Mouse (Mus musculus) heart, postnatal 10 days (tissue): ENCODE data around the gene Inpp5a. TPM values are rescaled to one million over a fixed set of nuclear protein-coding genes. Genes with fewer than 3 reads are reported as not detected.
A peak's percentile ranks its signal among the peaks of the same experiment; 100 is the strongest.

Experiments
- DNase-seq, 2 experiments: peaks; one replicate each; pipeline ENCODE4 v3.0.0; 2021
- intact Hi-C: fragments of 180-260 bp; cut with DNase I; formaldehyde crosslinking; loops from one replicate; pipeline ENCODE4 v1.15.1; 2025
- total RNA-seq, 2 experiments: library from RNA; stranded (reverse); gene quantifications; 2 replicates each; pipeline ENCODE4 v1.2.3; 2021

Inpp5a gene
- total RNA-seq, 2 experiments from 2014 or later: 185 to 197 TPM

DNA sequence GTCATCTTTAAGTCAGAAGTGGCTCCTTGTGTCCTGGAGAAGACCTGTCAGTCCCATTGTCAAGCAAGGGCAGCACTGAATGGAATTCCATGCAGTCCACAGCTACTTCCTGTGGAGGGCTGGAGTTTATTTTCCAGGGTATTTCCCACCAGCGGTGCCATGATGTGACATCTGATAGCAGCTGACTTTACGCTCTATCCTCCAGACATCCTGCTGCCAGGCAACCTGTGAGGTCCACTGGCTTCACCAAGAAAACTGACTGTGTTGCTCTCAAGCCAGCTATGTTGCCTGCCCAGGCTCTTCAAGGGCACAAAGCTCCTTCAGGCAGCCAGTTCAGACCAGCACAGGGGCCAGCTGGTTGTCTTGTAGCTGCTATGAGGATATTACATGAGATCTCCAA is 79.5 kb downstream of the Inpp5a start:
- peak; percentile 34 to 42 for DNase-seq
- intact Hi-C loops: loop anchor here (2.0 kb wide), 1 partner anchor 78 kb away; no protein-coding TSS in a partner anchor

DNA sequence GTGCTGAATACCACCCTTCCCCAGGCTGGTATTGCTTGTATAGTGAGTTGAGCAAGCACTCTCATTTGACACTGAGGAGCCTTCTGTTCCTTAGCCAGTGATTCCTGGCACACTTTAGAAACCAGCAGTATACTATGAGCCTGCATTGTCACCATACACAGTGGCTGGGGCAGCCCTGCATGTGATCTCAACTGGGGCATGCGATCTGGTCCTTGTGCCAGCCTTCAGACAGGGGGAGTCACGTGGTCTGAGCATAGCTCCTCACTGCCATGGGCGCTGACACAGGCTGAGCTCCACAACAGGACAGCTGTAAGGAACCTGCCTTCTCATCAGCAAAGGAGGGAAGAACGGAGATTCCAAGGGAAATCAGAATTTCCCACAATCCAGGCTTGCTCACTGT is 80.5 kb downstream of the Inpp5a start:
- peak; percentile 28 to 63 for DNase-seq
- intact Hi-C loops: loop anchor here (2.0 kb wide), 1 partner anchor 79 kb away; no protein-coding TSS in a partner anchor

DNA sequence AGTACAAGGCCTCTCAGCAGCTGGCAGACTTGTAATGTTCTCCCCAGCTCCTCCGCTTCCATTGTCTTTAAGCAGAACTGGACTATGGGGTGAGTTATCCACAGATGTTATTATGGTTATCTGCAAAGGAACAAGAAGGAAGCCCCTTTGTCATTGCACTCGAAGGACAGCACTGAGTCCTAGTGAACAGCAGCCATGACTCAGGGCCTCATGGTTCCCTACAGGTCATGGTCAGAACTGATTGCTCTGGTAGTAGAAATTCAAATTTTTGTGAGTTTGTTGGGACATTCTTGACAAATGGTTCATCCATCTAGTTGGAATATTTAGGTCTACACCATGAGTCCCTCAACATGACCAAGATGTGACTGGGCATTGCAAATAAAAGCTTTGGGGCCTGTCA is 81.6 kb downstream of the Inpp5a start:
- DNase-seq: no peak
- intact Hi-C loops: loop anchor here (5.0 kb wide), 1 partner anchor 263 kb away; no protein-coding TSS in a partner anchor

DNA sequence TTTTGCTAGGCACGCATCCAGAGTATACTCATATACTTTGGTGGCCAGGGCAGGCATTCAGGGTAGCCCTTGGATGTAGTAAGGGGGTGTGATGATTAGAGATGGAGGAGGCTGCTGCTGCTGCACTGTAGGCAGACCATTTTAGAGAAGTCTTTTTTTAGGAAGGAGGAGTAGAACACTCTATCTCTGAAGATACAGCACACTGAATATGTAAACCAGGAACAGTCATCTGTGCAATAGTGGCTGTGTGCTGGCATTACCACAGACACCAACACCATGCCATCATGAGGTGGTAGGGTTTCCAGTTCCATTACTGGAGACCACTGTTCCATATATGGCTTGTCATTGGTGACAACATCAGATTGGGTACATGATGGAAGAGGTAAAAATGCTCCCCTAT is 83.1 kb downstream of the Inpp5a start:
- DNase-seq: no peak
- intact Hi-C loops: loop anchor here (5.0 kb wide), 1 partner anchor 265 kb away; no protein-coding TSS in a partner anchor

DNA sequence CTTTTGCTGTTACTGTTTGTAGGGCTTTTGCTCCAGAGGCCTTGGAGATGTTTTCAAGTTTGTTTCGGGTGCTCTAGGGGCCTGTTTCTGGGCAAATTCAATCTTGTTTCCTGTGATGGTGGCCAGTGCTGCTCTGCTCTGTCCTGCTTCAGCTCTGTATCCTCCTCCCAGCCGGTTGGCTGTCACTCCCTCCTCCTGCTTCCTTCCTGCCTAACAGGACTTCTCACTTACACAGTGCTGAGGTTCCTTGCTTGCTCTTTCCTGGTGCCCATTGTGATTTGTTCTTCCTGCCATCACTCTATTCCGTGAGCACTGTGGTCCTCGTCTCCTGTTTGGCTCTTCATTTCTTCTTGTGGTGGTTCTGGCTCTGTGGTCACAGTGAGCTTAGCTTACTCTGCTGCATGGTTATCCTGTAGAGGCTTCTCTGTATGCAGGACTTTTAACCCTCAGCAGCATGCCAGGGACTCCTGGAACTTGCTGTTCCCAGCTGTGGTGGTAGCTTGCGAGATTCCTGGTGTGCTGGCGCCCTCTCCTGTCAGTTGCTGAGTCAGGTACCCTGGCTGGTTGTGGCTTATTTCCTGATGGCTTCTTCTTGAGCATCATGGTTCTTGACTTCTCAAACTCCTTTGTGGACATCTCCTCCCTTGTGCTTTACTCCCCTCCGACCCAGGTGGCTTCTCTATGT is 84.1 kb downstream of the Inpp5a start:
- DNase-seq: peak; percentile 92 to 93
- intact Hi-C loops: loop anchor here (1.0 to 5.0 kb wide), 3 partner anchors 83 to 266 kb away; no protein-coding TSS in a partner anchor

DNA sequence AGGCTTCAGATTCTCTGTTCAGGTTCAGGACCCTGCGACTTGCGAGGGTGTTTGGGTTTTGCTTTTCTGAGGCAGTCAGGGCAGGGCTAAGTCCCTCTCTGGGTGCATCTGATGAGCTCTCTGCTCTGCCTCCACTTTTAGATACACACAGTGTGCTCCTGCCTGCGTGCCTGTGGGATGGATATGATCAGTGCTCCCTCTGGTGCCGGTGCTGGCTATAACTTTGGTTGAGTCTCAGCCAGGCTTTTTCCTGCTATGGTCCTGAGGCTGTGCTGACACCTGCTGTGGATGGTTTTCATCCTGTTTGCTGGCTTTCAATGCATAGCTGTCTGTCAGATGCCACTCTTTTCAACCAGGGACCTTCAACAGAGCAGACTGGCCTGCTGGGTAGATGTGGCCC is 87.0 kb downstream of the Inpp5a start:
- intact Hi-C loops: loop anchor here (2.0 kb wide), 1 partner anchor 243 kb away; no protein-coding TSS in a partner anchor
- peak; percentile 42 to 49 for DNase-seq

DNA sequence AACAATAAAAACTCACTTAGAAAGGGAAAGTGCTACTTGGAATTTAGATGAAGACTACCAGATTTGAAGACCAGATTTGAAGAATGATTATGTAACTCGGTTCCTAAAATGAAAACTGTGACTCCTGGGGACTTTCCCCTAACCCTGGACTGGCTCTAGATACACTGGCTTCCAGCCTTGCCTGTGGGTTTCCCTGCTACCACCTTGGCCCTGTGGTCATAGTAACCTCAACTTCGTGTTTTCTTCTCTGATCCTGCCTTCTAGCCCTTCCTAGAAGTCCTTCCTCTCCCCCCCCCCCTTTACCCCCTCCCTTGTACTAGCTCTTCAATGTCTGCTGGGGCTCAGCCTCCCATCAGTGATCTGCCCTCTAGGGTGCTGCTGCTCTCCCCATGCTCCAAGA is 87.8 kb downstream of the Inpp5a start:
- intact Hi-C loops: no loop called here
- no peak for DNase-seq

DNA sequence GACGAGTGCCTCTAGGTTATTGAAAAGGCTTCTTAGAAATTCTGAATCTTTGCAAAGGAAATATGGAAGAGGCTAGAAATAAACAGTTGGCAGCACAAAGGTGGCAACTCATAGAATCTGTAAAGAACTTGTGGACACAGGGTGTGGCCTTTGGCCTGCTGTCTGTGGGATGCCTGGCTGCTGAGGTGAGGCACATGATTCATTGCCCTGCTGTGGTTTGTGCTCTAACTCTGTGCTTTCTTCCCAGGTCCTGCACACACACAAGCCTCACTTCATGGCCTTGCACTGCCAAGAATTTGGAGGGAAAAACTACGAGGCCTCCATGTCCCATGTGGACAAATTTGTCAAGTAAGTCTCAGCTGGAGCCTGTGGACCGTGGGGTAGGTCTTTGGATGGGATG is 88.8 kb downstream of the Inpp5a start:
- no peak for DNase-seq
- intact Hi-C loops: no loop called here

DNA sequence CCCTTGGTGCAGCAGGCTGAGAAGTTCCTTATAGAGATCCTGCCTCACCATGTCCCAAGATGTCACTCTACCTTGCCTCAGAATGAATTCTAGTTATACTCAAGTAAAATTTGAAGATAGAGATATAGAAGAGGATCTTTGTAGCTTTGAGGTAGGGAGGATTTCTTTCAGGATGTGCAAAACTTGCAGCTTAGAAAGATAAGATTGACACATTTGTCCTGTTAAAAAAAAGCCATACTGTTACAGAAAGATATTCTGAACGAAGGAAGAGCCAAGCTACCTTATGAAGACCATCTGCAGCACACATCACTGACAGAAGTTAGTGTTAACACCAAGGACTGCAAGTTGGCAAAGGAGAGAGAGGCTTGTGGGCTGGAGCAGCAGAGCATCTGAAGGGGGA is 90.2 kb downstream of the Inpp5a start:
- intact Hi-C loops: no loop called here
- no peak for DNase-seq

DNA sequence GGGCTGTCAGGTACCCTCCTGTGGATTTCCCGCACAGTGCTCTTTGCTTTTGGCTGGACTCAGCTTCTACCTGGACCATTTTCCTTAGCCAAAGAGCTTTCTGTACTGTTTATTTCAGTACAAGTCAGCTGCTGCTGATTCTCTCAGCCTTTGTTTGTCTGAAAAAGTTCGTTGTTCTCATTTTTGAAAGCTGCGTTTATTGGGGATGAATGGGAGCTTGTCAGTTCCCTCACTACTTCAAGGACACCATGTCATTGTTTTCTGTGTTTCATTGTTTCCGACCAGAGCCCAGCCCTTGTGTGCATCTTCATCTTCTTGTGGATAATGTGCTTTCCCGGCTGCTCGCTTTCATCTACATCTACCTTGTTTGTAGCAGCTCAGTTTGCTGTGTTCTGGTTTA is 90.7 kb downstream of the Inpp5a start:
- DNase-seq: no peak
- intact Hi-C loops: no loop called here

DNA sequence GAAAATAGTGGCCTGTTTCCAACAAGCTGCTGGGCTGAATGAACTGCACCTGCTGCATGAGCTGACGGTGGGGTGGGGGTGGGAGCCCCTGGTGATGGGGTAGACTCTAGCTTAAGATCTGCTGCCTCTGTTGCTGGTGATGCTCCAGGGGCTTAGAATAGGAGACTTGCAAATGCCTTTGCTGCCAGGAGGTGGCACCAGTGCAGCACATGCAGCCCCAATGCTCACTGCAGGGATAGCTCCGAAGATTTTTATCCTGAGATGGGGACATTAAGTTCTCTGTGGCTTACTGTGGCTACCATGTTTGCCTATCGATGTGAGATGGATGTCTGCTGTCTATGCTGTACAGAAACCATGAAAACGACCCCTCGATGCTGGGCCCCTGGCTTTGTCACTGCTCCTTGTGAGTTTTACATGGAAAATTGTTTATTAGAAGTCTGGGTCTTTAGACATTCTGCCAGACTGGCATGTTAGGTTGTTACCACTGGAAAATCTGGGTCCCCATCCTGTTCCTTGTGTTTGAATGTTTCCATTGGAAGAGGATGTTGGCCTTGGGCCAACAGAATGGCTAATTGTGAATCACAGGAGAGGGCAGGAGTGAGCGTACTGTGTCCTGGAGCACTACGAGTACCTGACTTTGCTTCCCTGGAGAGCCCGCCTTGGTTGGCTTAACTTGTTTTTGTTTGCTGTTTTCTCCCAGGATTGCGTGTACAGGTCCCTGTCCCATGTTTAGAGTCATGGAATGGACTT is 95.5 kb downstream of the Inpp5a start:
- intact Hi-C loops: no loop called here
- DNase-seq: peak; percentile 45 to 50

DNA sequence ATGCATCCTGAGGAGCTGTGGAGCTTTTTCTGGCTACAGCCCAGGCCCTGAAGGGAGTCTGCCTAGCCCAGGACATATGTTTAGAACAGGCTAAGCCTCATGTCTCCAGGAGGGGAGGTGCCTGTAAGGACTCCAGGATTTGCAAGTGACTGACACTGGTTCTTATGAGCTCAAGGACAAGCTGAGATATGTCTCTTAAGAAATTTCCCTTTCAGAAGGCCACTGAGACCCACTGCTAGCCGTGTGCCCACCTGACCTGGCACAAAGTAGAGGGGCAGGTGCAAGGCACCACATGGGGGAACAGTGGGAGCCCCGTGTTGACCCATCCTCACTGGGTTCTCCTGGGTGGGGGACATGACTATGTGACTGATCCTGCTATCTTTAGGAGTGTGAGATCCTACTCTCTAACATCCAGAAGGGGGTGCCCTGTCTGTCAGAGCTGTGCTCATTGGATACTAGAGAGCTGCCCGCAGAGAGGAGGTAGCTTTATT is 100.9 kb downstream of the Inpp5a start:
- no peak for DNase-seq
- intact Hi-C loops: no loop called here

DNA sequence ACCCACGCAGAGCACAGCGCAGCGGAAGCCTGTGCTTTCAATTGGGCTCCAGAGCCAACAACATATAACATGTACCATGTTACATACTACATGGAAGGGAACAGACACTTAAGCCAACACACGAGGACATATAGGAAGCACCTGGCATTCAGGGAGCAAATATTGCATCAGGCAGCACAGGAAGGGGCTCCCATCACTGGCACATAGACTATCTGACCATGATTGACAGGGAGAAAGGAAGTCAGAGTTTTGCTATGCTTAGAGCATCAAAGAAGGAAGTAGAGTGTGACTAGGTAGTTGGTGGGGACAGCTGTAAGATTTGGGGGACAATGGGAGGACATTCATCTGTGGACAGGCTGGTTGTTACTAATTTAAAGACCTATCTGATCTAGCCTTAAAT is 103.4 kb downstream of the Inpp5a start:
- intact Hi-C loops: no loop called here
- DNase-seq: no peak

DNA sequence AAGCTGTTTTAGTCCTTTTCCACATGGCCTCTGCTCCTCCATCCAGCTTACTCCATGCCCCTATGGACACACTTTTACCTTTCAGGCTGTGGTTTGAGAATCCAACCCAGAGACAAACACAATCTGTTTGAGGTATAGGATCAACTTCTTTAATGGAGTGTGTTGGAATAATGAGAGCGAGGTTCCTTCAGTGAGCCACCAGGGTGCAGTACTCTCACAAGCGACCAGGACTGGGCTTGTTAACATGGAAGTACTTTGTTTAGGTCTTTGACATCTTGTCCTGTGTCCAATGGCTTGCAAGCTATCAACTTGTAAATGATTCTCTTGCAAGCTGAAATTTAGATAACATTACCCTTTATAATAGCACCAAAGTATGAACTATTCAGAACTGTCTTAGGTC is 104.0 kb downstream of the Inpp5a start:
- no peak for DNase-seq
- intact Hi-C loops: no loop called here

DNA sequence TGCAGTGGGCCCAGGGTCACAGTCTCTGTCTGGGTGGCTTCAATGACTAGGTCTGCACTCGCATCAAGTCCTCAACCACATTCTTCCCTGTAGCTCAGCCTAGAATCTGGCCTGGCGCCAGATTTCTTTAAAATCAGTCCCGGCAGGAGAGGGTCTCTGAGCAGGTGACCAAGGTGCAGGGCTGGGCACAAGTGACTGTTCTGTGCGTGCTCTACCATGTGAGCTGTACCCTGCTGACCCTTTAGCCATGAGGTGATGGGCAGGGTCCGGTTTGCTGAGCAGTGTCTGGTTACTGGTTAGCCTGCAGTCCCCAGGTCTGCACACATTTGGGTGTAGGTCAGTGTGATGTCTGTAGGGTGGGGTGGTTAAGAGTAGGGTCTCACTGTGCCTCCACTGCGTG is 106.9 kb downstream of the Inpp5a start:
- intact Hi-C loops: no loop called here
- DNase-seq: no peak

DNA sequence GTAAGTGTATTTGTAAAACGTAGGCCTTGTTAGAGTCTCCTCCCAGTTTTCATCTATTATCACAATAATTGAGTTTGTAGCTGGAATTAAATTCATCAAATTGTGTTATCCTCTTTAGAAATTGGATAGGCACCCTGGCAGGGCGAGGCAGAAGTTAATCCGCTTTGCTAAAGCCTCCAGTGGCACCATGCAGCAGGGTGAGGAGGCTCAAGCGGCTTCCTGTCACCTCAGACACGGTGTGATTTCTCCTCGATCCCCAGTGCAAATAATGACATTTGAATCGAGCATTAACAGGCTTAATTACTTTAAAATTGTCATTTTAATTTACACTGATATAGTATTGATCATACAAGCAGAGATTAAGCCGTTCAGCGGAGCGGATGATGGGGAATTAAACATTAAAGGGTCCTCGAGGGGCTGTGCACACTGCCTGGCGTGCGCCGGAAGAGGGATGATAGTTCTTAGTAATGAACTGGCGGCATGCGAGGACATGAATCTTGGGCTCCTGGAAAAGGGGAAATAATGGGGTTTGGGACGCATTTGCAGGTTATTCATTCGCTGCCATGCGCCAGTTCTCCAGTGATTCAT is 109.2 kb downstream of the Inpp5a start:
- no peak for DNase-seq
- intact Hi-C loops: no loop called here

DNA sequence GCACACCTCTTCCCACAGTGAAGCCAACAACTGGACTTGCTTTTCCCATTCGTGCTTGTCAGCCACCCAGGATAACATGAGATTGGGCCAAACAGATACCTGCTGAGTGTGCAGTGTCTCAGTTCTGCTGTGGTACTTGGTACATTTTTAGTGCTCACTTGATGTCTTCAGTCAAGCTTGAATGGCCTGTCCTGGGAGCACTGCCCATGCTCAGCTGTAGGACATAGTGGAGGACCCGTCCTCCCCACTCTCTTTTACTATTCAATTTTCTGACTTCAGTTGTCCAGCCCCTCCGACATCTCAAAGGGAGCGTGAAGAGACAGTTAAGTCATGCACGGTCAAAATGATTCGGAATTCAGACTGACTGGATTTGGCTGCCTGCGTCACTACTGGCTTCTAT is 115.2 kb downstream of the Inpp5a start:
- no peak for DNase-seq
- intact Hi-C loops: no loop called here

DNA sequence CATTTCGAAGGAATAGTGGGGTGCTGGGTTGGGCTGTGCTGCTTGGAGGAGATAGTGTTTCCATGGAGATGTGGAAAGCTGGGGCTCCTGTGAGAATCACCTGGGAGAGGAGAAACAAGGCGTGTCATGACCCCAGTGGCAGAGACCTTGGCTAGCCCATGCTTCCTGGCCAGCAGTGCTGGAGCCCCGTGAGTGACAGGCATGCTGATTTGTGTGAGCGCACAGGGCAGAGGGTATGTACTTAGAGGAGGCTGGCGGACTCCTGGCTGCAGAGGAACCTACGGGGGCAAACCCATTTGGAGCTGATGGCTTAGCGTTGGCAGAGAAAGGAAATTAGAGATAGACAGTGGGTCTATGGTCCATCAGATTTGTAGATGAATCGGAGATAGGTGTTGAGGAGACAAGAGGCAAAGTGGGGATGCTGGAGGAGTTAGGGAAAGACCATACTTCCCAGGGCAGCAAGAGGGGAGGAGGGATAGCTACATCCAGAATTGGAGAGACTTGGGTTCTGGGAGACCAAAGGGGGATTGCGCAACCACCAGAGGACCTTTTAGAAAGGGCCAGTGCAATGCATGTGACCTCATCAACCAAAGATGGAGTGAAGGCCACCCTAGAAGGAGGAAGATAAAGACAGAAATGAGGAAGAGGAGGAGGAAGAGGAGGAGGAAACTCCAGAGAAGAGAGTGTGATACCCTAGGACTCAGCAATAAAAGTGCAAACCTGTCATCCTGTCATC is 117.9 kb downstream of the Inpp5a start:
- intact Hi-C loops: no loop called here
- no peak for DNase-seq

DNA sequence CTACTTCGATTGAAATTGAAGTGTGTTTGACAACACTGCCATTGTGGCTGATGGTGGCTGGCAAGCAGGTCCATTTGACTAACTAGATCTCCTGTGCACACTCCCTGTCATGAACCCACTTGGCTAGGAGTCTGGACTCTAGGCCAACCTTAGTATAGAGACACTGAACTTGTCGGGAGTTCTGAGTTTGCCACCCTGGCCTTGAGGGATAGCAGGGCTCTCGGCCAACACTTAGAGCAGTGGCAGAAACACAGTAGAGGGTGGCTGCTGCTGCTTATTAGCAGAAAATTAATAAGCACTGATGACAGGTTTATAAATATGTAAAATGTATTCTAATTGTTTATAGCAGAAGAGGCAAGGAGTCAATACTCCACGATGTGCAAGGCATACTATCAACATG is 120.0 kb downstream of the Inpp5a start:
- no peak for DNase-seq
- intact Hi-C loops: no loop called here

DNA sequence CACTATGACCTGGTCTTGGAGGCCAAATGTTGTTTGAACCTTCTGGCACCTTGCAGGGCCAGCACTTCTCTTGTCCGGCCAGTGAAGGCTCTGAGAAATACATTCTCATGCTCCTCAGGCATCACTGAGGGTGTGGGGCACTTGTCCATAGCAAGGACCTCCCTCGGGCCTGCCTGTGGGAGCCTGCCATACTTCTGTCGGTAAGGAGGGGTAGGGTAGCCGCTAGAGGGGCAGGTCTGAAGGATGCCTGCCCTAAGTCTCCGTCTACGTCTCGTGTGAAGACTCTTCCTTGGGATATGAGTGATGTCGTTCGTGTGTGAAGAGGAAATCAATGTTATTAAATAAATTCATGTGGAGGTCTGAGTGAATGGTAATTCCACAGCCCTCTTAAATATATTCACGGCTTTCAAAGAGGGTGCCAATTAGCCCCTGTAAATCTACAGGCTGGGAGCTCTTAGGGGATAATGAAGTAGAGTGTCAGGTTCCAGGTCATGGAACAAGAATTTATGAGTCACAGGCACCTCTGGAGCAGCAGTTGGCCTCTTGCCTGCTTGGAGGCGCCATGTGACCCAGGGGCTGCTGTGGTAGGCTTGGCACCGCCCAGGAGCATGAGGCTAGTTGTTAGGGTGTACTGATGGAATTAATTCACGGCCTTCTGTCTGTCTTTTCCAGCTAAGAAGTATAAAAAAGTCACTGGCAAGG is 127.2 kb downstream of the Inpp5a start:
- peak; percentile 74 to 80 for DNase-seq
- intact Hi-C loops: no loop called here
